Mouse (Mus musculus) ES-E14 (cell line): ENCODE measurements around the gene Chadl. TPM values are rescaled to one million over a fixed set of nuclear protein-coding genes. Genes with fewer than 3 reads are reported as not detected.

ENCODE experiments used
- DNase-seq: peaks from one replicate; pipeline ENCODE4 v3.0.0-alpha.2; 2013; ENCODE audit warnings: low read depth, low spot score
- H3K27ac ChIP-seq: 2 replicates; pipeline ENCODE4 v1.5.1; 2012; ENCODE audit warnings: low read depth, mild to moderate bottlenecking, low read length, moderate library complexity, mixed read lengths; ENCODE audit not compliant: poor library complexity, insufficient read depth, severe bottlenecking
- H3K36me3 ChIP-seq: 2 replicates; pipeline ENCODE4 v1.6.1; 2012; ENCODE audit warnings: mild to moderate bottlenecking, low read length, moderate library complexity, mixed read lengths; ENCODE audit not compliant: control insufficient read depth, poor library complexity, insufficient read depth, severe bottlenecking
- H3K4me1 ChIP-seq, 2 experiments: fragments of 150-350 bp in 1 of 2; sonication (generic) in 1 of 2; 2 replicates each; pipeline ENCODE4 v1.6.1; 2012; ENCODE audit warnings: low read length in 2 of 2, mild to moderate bottlenecking in 1 of 2, mixed read lengths in 1 of 2; ENCODE audit not compliant: control insufficient read depth in 2 of 2, insufficient read depth in 2 of 2, poor library complexity in 1 of 2
- H3K4me3 ChIP-seq, 2 experiments: fragments of 150-350 bp in 1 of 2; sonication (generic) in 1 of 2; 2 replicates each; pipeline ENCODE4 v1.5.1; 2012; ENCODE audit warnings: low read length in 2 of 2, low read depth in 1 of 2, mild to moderate bottlenecking in 1 of 2, mixed read lengths in 1 of 2; ENCODE audit not compliant: insufficient read depth in 1 of 2, poor library complexity in 1 of 2, severe bottlenecking in 1 of 2
- H3K9ac ChIP-seq: 2 replicates; pipeline ENCODE4 v1.6.1; 2012; ENCODE audit warnings: low read depth, mild to moderate bottlenecking, low read length, mixed read lengths; ENCODE audit not compliant: poor library complexity, insufficient read depth, severe bottlenecking
- H3K9me3 ChIP-seq: fragments of 150-350 bp; sonication (generic); 2 replicates; pipeline ENCODE4 v1.6.1; 2012; ENCODE audit warnings: low read depth, mild to moderate bottlenecking, low read length; ENCODE audit not compliant: control insufficient read depth, insufficient read depth
- CHD2 ChIP-seq: IDR thresholded peaks from 2 replicates; pipeline ENCODE4 v1.6.1; 2014; ENCODE audit warnings: mild to moderate bottlenecking, low read depth, low read length, inconsistent platforms
- HCFC1 ChIP-seq: IDR thresholded peaks from 2 replicates; pipeline ENCODE4 v1.6.1; 2012; ENCODE audit warnings: low read length, inconsistent platforms, borderline replicate concordance; ENCODE audit not compliant: insufficient read depth
- MAFK ChIP-seq: IDR thresholded peaks from 2 replicates; pipeline ENCODE4 v1.6.1; 2014; ENCODE audit warnings: mild to moderate bottlenecking, low read depth, low read length, inconsistent platforms; ENCODE audit not compliant: insufficient read depth
- ZC3H11A ChIP-seq: IDR thresholded peaks from 2 replicates; pipeline ENCODE4 v1.6.1; 2012; ENCODE audit warnings: low read depth, mild to moderate bottlenecking, inconsistent platforms, low read length, borderline replicate concordance
- ZNF384 ChIP-seq: IDR thresholded peaks from 2 replicates; pipeline ENCODE4 v1.6.1; 2012; ENCODE audit warnings: low read depth, low read length, inconsistent platforms
- in situ Hi-C, 2 experiments: fragments of 600-800 bp; cut with MboI; formaldehyde crosslinking; loops; one replicate each; pipeline ENCODE4 v1.15.1; 2025; ENCODE audit warnings: low sequenced_read_pairs in 2 of 2, inconsistent platforms in 1 of 2; ENCODE audit not compliant: unreplicated experiment in 2 of 2
- total RNA-seq: library from RNA; depleted of rRNA; stranded (reverse); fragments of 300-350 nt; gene quantifications from 2 replicates; pipeline ENCODE4 v1.2.3, GENCODE M21; 2012; rRNA removed

Gene Chadl
- total RNA-seq, 1 experiment, result 0.98 TPM

DNA sequence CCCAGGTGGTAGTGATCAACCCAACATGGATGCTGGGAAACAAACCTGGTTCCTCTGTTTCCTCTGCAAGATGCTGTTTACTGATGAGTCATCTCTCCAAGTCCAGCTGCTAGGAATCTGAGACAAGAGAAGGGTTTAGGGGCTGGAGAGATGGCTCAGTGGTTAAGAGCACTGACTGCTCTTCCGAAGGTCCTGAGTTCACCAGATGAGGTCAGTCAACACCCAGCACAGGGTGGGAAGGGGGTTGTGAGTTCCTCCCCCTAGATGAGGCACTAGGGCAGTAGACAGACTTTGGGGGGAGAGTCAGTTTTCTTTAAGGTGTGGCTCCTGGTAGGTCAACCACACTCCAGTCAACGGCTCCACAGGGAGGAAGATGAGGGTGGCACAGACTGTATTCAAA lies 35.4 kb downstream of the Chadl start:
- no peak for DNase-seq
- TF ChIP-seq CHD2, result no peak
- TF ChIP-seq HCFC1, result no peak
- no peak for TF ChIP-seq ZNF384
- TF ChIP-seq ZC3H11A, result no peak
- no peak for TF ChIP-seq MAFK
- Histone ChIP-seq H3K9ac (no peak overlapping the region; the same call in 1 of the 2 replicates), H3K4me3 (no peak overlapping the region), H3K36me3 (peaks cover under 1% of the 10 kb centered on the region; the same call in 1 of the 2 replicates), H3K9me3 (no peaks in the 10 kb centered on the region), H3K27ac (peak overlapping the region; percentile 36), H3K4me1 (peaks cover 0 to 9% of the 10 kb centered on the region in 2 experiments; a peak in 3 of 4 replicates)
- in situ Hi-C loops, result no loop called here

DNA sequence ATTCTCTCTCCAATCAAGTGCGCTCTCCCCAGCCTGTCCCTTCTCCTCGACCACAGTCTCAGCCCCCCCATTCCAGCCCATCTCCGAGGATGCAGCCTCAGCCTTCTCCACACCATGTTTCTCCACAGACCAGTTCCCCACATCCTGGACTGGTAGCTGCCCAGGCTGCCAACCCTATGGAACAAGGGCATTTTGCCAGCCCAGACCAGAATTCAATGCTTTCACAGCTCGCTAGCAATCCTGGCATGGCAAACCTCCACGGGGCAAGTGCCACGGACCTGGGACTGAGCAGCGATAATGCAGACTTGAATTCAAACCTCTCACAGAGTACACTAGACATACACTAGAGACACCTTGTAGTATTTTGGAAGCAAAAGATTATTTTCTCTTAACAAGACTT lies 46.5 kb downstream of the Chadl start:
- Histone ChIP-seq H3K9ac (no peak overlapping the region), H3K36me3 (peaks cover 32% of the 10 kb centered on the region), H3K9me3 (no peaks in the 10 kb centered on the region), H3K27ac (no peak overlapping the region), H3K4me1 (no peaks in the 10 kb centered on the region; a peak in 1 of 4 replicates), H3K4me3 (no peak overlapping the region)
- no peak for TF ChIP-seq MAFK
- TF ChIP-seq CHD2, result no peak
- no peak for TF ChIP-seq ZC3H11A
- no peak for TF ChIP-seq HCFC1
- TF ChIP-seq ZNF384, result no peak
- in situ Hi-C loops, result no loop called here
- no peak for DNase-seq

DNA sequence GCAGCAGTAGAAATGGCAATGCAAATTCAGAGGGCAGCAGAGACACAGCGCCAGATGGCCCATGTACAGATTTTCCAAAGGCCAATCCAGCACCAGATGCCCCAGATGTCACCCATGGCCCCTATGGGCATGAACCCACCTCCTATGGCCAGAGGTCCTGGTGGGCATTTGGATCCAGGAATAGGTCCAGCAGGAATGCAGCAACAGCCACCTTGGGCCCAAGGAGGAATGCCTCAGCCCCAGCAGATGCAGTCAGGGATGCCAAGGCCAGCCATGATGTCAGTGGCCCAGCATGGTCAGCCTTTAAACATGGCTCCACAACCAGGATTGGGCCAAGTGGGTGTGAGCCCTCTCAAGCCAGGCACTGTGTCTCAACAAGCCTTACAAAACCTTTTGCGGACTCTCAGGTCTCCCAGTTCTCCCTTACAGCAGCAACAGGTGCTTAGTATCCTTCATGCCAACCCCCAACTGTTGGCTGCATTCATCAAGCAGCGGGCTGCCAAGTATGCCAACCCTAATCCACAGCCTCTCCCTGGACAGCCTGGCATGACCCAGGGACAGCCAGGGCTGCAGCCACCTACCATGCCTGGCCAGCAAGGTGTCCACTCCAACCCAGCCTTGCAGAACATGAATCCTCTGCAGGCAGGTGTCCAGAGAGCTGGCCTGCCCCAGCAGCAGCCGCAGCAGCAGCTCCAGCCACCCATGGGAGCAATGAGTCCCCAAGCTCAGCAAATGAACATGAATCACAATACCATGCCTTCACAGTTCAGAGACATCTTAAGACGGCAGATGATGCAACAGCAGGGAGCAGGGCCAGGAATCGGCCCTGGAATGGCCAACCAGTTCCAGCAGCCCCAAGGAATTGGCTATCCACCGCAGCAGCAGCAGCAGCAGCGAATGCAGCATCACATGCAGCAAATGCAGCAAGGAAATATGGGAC lies 47.3 kb downstream of the Chadl start:
- H3K4me3 ChIP-seq, result no peak overlapping the region
- H3K9me3 ChIP-seq, result no peaks in the 10 kb centered on the region
- no peaks in the 10 kb centered on the region; a peak in 1 of 4 replicates for H3K4me1 ChIP-seq
- peaks cover 33% of the 10 kb centered on the region for H3K36me3 ChIP-seq
- no peak for TF ChIP-seq ZNF384
- TF ChIP-seq MAFK, result no peak
- in situ Hi-C loops, result no loop called here
- H3K27ac ChIP-seq, result no peak overlapping the region
- DNase-seq, result no peak
- H3K9ac ChIP-seq, result no peak overlapping the region

Other genes with a start within 250 kb of the Chadl start
- gene Rbx1, start 231.0 kb downstream of the Chadl start, total RNA-seq, result 179 and 282 TPM in 2 replicates
- gene Ep300, start 111.9 kb downstream of the Chadl start, total RNA-seq, result 48.5 and 58.4 TPM in 2 replicates
- gene L3mbtl2, start 33.4 kb downstream of the Chadl start, total RNA-seq, result 111 and 119 TPM in 2 replicates
- 19.0 and 22.5 TPM in 2 replicates for gene Zc3h7b, start 47.8 kb upstream of the Chadl start, total RNA-seq
- gene Rangap1, start 48.2 kb upstream of the Chadl start, total RNA-seq, result 148 and 178 TPM in 2 replicates
- 20.9 and 25.2 TPM in 2 replicates for gene Tef, start 105.1 kb upstream of the Chadl start, total RNA-seq
- gene Tob2, start 161.5 kb upstream of the Chadl start, total RNA-seq, result 16.7 and 20.9 TPM in 2 replicates
- 112 and 157 TPM in 2 replicates for gene Phf5a, start 174.6 kb upstream of the Chadl start, total RNA-seq
- gene Aco2, start 175.0 kb upstream of the Chadl start, total RNA-seq, result 444 and 478 TPM in 2 replicates
- gene Polr3h, start 229.0 kb upstream of the Chadl start, total RNA-seq, result 72.4 and 83.7 TPM in 2 replicates
- 1.2 TPM in 2 replicates for gene Csdc2, start 239.5 kb upstream of the Chadl start, total RNA-seq